Mouse (Mus musculus) E14TG2a.4 (cell line): ENCODE results near the gene 4930562C15Rik.

Experiments
- CTCF ChIP-seq: conservative IDR thresholded peaks from 2 replicates; pipeline ENCODE4 v1.5.1; 2014; ENCODE audit warnings: low read length
- POU5F1 ChIP-seq: IDR thresholded peaks from 2 replicates; pipeline ENCODE4 v1.6.1; 2014; ENCODE audit warnings: low read length, borderline replicate concordance

DNA sequence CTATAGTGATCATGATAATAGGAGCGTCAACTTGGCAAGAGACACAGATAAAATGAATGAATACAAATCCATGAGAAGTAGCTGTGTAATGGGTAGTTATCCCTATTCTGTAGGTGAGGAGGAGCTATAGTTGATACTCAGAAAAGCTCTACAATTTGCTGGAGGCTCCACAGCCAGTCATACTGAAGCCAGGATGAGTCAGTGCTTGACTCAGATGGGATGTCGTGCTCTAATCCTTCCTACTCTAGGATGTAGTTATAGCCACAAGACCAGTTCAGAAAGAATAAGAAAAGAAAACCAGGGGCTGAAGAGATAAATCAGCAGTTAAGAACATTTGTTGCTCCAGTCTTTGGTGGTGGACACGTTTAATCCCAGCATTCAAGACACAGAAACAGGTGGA, 2.4 kb downstream of the 4930562C15Rik start:
- TF ChIP-seq CTCF (no peak), POU5F1 (no peak)
